Mouse (Mus musculus): ENCODE measurements at regions not wholly inside any gene's neighbourhood (a gene's known extent, or its start where the extent isn't known, plus 50 kb on each side); places are given as distances from the start of the nearest gene placed in this dataset.

DNA sequence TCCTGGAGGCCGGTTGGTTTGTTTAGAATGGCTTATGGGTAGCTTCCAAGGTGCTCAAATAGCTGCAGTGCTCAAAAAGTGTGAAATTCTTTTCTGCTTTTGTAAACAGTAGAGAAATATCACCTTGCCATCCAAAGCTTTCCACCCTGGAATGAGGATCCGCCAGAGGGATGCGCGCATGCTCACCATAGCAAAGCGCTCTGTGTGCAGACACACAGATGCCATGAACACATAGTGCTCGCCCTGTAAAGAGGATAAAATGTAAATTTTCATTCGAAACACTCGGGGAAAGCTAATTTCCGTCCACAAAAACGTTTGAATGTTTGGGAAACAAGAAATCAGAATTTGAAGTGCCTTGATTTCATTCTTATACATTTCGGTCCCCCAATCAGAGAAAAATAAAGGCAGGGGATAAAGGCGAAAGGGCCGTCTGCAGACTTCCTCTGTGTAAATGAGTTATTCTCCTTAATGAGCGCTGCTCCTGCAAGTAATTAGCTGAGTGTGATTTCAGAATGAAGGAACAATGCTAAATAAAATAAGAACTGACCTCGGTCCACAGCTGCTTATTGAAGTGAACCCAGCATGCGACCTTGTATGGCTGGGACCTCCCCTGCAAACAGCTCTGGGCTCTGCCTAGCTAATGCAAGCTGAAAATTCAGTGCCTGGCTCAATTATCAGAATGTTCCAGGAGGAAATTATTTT is 203.4 kb upstream of the Lrig3 start:
- TF ChIP-seq CTCF (IDR thresholded peaks at IDR 0.05; ENCODE audit: control insufficient read depth, insufficient read depth, insufficient replicate concordance, low read depth, low read length) (no peak), POLR2A (IDR thresholded peaks at IDR 0.05; ENCODE audit: control insufficient read depth, low read depth, low read length) (no peak)

Data from testis, adult 2 months (tissue).